Mouse (Mus musculus) left cerebral cortex, adult 2 months (tissue): ENCODE measurements around the gene Miga2. TPM values are rescaled to one million over a fixed set of nuclear protein-coding genes. Genes with fewer than 3 reads are reported as not detected.

ENCODE experiments used
- DNase-seq, 2 experiments: peaks; one replicate each; pipeline ENCODE4 v3.0.0; 2021 to 2022; ENCODE audit warnings: low spot score in 2 of 2, mixed read lengths in 1 of 2; ENCODE audit errors: extremely low spot score in 1 of 2
- H3K27ac ChIP-seq: fragments of 200-600 bp; 2 replicates; pipeline ENCODE4 v1.8.1; 2022
- H3K4me3 ChIP-seq: fragments of 200-600 bp; 2 replicates; pipeline ENCODE4 v1.8.1; 2022
- CTCF ChIP-seq: fragments of 200-600 bp; IDR thresholded peaks from 2 replicates; pipeline ENCODE4 v1.8.1; 2022; ENCODE audit warnings: antibody characterized with exemption, mild to moderate bottlenecking, moderate library complexity
- intact Hi-C: fragments of 180-260 bp; cut with DNase I; formaldehyde crosslinking; loops from one replicate; pipeline ENCODE4 v1.15.1; 2025
- total RNA-seq, 2 experiments: library from RNA; stranded (reverse); gene quantifications; 2 replicates each; pipeline ENCODE4 v1.2.3; 2021

Gene Miga2
- total RNA-seq, 2 experiments from 2014 or later = 120 to 138 TPM

- no peak for TF ChIP-seq CTCF
- no peak overlapping the region for H3K27ac ChIP-seq
- intact Hi-C loops = no loop called here
- no peak for DNase-seq
- no peak overlapping the region for H3K4me3 ChIP-seq
These were observed 21.6 kb downstream of the Miga2 start for GRCm38 (mm10) chr2:30385591-30385990.

DNA sequence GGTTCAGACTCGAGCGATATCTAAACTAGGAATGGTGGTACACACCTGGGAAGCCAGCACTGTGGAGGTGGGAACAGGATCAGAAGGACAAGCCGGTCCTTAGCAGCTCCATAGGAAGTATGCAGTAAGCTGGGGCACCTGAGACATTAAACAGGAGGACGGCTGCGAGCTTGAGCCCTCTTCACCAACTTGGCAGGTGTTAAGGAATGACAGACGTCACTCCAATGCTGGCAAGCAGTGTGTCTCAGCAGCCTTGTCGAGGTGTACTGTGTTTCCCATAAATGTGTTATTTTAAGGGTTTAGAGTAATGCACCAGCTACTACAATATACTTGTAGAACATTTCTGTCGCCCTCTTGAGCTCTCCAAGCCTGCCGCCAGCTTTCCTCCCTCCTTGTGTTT, 22.9 kb downstream of the Miga2 start:
- DNase-seq = no peak
- intact Hi-C loops = no loop called here
- no peak overlapping the region for H3K27ac ChIP-seq
- no peak for TF ChIP-seq CTCF
- no peak overlapping the region for H3K4me3 ChIP-seq

GRCm38 (mm10) chr2:30389000-30389399, 25.0 kb downstream of the Miga2 start:
- H3K27ac ChIP-seq = no peak overlapping the region

GRCm38 (mm10) chr2:30392114-30392576, 28.1 kb downstream of the Miga2 start, which contains the start of gene Dolpp1:
Gene Dolpp1 (plus strand): TSS chr2:30392254.
- Histone ChIP-seq H3K27ac (peak within 1 kb of the TSS; percentile 92), H3K4me3 (peak within 1 kb of the TSS; percentile 98)
- intact Hi-C loops = no loop called here
- TF ChIP-seq CTCF = no peak
- peak; percentile 97 to 98 for DNase-seq

More at GRCm38 (mm10) chr2:30389000-30389399, 25.0 kb downstream of the Miga2 start:
- peak; percentile 16 for TF ChIP-seq CTCF
- H3K4me3 ChIP-seq = no peak overlapping the region
- intact Hi-C loops = no loop called here
- DNase-seq = no peak

DNA sequence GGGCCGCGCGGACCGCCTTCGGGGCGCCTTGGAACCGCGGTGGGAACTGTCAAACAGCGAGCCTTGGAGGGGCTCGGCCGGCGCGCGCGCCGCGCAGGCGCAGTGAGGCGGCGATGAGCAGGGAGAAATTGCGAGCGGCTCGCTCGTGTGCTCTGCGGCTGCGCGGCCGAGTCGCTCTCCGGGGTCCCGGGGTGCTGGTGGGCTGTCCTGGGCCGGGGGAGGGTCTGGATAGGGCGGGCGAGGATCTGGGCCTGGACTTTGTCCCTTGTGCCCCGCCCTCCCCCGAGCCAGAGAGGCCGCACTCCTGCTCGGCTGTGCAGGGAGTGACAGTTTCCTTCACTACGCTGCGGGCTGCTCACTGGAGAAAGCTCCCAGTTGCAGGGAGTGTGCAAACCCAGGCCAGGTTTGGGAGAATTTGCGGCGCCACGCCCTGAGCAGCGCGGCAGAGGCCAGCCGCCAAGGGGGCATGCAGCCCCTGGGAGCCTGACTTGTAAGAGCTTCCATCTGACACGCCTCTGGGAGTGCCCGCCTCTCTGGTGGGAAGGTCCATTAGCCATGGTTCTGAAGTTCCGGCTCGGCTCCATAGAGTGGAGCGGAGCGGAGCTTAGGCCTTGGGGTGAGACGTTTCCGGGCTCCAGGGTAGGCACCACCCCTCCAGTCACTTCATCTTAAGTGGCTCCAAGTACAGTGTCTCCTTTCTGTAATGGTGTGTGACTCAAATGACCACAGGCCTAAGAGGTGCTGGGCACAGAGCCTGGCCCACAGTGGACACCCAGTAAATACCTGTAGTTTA, 28.7 kb downstream of the Miga2 start:
- no peak for TF ChIP-seq CTCF
- intact Hi-C loops = no loop called here

GRCm38 (mm10) chr2:30393370-30393656, 29.3 kb downstream of the Miga2 start:
- intact Hi-C loops = no loop called here
- Histone ChIP-seq H3K27ac (peak overlapping the region; percentile 92), H3K4me3 (peak overlapping the region; percentile 98)
- no peak for DNase-seq
- no peak for TF ChIP-seq CTCF

More for the DNA sequence above, 28.7 kb downstream of the Miga2 start:
- peak; percentile 52 to 55 for DNase-seq
- Histone ChIP-seq H3K4me3 (peak overlapping the region; percentile 98), H3K27ac (peak overlapping the region; percentile 92)

- intact Hi-C loops = no loop called here
- Histone ChIP-seq H3K27ac (no peak overlapping the region), H3K4me3 (no peak overlapping the region)
- DNase-seq = no peak
- no peak for TF ChIP-seq CTCF
These were observed 31.7 kb downstream of the Miga2 start for GRCm38 (mm10) chr2:30395757-30396156.

DNA sequence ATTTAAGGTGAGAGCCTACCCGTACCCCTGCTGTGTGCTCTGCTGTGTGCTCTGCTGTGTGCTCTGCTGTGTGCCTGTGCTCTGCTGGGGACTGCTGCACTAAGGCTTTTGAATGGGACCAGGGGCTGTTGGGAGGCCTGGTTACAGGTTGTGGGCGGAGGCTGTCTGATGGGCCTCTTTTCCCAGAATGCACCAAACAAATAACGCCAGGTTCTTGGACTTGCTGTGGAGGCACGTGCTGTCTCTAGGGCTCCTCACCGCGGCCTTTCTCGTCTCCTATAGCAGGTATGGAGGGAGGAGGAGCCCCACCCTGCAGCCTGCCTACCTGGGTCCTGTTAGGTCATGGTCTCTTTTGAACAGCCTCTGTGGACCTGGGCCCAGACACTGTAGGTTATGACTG, 32.2 kb downstream of the Miga2 start:
- no peak overlapping the region for H3K27ac ChIP-seq
- H3K4me3 ChIP-seq = no peak overlapping the region
- no peak for TF ChIP-seq CTCF
- intact Hi-C loops = no loop called here
- DNase-seq = no peak

DNA sequence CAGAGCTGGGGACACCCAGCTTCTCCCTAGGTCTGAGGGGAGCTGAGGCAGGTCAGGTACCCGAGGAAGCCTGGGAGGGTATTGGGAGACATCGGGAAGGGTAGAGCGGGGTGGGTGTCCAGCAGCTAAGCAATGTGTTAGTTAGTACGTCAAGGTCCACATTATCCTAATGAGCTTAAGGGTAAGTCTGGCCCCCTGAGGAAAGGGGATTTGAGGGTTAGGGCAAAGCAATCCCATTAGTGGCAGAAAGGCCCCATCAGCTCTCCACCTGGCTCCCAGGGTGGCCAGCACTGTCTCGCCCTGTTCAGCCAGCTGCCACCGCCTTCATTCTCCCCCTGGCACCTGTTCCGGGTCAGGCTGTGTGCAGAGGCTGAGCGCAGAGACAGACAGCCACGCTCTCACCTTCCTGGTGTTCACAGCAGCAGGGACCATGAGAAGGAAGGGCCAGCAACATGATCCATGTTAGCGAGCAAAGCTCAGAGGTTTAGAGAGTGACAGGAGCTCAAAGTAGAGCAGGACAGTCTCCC, 34.0 kb downstream of the Miga2 start:
- Histone ChIP-seq H3K4me3 (no peak overlapping the region), H3K27ac (no peak overlapping the region)
- intact Hi-C loops = no loop called here
- no peak for DNase-seq
- no peak for TF ChIP-seq CTCF

DNA sequence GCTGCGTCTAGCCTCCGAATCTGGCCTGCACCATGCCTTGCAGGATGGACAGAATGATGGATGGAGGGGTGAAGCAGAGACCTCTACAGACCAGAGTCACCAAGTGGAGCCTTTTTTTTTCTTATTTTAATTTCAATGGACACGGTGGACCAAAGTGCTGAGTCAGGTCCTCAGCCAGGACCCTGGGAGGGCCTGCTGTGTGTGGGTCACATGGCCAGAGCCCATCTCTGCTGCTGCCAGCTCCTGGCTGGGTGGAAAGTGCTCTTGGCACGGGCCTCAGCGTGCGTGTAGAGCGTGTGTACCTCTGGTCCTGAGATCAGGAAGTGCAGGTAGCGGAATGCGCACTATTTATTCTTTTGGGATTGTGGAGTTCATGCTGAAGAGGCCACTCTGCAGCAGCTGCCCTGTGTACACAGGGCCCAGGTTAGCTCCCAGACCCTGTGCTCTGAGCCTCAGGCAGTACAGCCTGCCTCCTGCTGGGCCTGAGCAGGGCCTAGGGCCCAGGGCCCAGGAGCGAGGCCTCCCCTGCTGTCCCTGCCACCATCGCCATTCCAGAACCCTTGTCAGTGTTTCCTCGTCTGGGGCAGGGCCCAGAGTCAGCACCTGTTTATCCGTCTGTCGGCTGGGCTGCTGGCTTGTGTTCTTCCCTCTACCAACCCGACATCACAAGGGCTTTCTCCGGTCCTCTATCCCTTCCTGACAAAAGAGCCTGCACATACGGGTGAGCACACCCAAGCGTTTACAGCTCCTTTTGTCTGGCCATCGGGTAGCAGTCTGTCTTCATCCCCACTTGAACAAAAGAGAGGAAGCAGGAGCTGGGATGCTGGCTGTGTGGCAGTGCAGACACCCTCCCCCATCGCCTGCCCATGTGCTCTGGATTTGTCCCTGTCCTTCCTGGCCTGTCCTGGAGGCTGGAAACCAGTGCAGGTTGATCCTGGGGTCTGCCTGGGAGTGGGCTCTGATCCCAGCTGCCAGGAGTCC, 35.4 kb downstream of the Miga2 start:
- no peak overlapping the region for H3K4me3 ChIP-seq
- H3K27ac ChIP-seq = no peak overlapping the region
- no peak for TF ChIP-seq CTCF
- intact Hi-C loops = no loop called here
- no peak for DNase-seq

GRCm38 (mm10) chr2:30401581-30401980, 37.5 kb downstream of the Miga2 start:
- TF ChIP-seq CTCF = no peak
- H3K27ac ChIP-seq = no peak overlapping the region
- intact Hi-C loops = no loop called here
- H3K4me3 ChIP-seq = no peak overlapping the region
- DNase-seq = no peak

DNA sequence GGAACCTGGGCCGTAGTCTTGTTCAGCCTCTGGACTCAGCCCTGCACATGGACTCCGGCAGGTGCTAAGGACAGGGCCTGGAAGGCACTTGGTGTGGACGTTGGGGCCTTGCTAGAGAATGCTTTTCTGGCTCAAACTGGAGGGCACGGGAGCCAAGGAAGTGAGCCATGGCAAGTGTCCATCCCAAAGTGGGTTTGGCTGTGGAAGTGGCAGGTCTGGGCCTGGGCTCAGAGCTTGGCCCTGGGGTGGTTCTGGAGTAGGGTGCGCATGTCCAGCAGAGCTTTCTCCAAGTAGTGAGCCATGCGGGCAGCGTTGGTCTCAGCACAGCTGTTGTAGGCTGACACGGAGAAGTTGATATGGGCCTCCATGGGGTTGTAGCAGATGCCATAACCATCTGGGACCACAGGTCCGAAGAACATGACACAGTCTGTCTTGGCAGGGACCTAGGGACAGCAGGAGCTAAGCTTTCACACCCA, 38.4 kb downstream of the Miga2 start:
- Histone ChIP-seq H3K4me3 (no peak overlapping the region), H3K27ac (no peak overlapping the region; the same call in 1 of the 2 replicates)
- intact Hi-C loops = no loop called here
- no peak for TF ChIP-seq CTCF
- DNase-seq = no peak
